Mouse (Mus musculus): ENCODE measurements around the gene Rem1.

Rem1 gene

GRCm38 (mm10) chr2:152626774-152627591 lies at the start of gene Rem1:
Gene Rem1 (plus strand): TSS chr2:152626951.
- DNase-seq (ENCODE audit: low spot score in 2 of 2), result no peak

GRCm38 (mm10) chr2:152580107-152580506 lies 46.6 kb upstream of the Rem1 start, which contains the start of gene Defb19:
Gene Defb19 (minus strand): TSS chr2:152580312.
- no peak for DNase-seq (ENCODE audit: low spot score in 2 of 2)

GRCm38 (mm10) chr2:152580612-152581011 lies 46.1 kb upstream of the Rem1 start:
- no peak for DNase-seq (ENCODE audit: low spot score in 2 of 2)

- no peak for DNase-seq (ENCODE audit: low spot score in 2 of 2)
Observed at GRCm38 (mm10) chr2:152586926-152587560, 39.7 kb upstream of the Rem1 start.

- DNase-seq (ENCODE audit: low spot score in 2 of 2), result no peak
Observed at GRCm38 (mm10) chr2:152588450-152588849, 38.3 kb upstream of the Rem1 start.

GRCm38 (mm10) chr2:152589021-152589420 lies 37.7 kb upstream of the Rem1 start:
- DNase-seq (ENCODE audit: low spot score in 2 of 2), result no peak

GRCm38 (mm10) chr2:152599299-152599698 lies 27.5 kb upstream of the Rem1 start, which contains the start of gene Defb45:
Gene Defb45 (minus strand): TSS chr2:152599399.
- no peak for DNase-seq (ENCODE audit: low spot score in 2 of 2)

- DNase-seq (ENCODE audit: low spot score in 2 of 2), result no peak
Observed at GRCm38 (mm10) chr2:152600076-152600475, 26.7 kb upstream of the Rem1 start.

GRCm38 (mm10) chr2:152601275-152601960 lies 25.3 kb upstream of the Rem1 start:
- DNase-seq (ENCODE audit: low spot score in 2 of 2), result no peak

GRCm38 (mm10) chr2:152604057-152604456 lies 22.7 kb upstream of the Rem1 start, which contains the start of gene Defb36:
Gene Defb36 (plus strand): TSS chr2:152604327.
- no peak for DNase-seq (ENCODE audit: low spot score in 2 of 2)

GRCm38 (mm10) chr2:152607746-152608145 lies 19.0 kb upstream of the Rem1 start:
- DNase-seq (ENCODE audit: low spot score in 2 of 2), result no peak

GRCm38 (mm10) chr2:152608719-152609118 lies 18.0 kb upstream of the Rem1 start:
- DNase-seq (ENCODE audit: low spot score in 2 of 2), result no peak

GRCm38 (mm10) chr2:152612193-152612592 lies 14.6 kb upstream of the Rem1 start:
- DNase-seq (ENCODE audit: low spot score in 2 of 2), result no peak

- DNase-seq (ENCODE audit: low spot score in 2 of 2), result no peak
Observed at GRCm38 (mm10) chr2:152615563-152615962, 11.2 kb upstream of the Rem1 start.

GRCm38 (mm10) chr2:152616470-152616869 lies 10.3 kb upstream of the Rem1 start:
- no peak for DNase-seq (ENCODE audit: low spot score in 2 of 2)

GRCm38 (mm10) chr2:152617374-152617773 lies 9.4 kb upstream of the Rem1 start:
- no peak for DNase-seq (ENCODE audit: low spot score in 2 of 2)

GRCm38 (mm10) chr2:152620367-152621134 lies 6.2 kb upstream of the Rem1 start:
- no peak for DNase-seq (ENCODE audit: low spot score in 2 of 2)

GRCm38 (mm10) chr2:152622151-152622550 lies 4.6 kb upstream of the Rem1 start:
- DNase-seq (ENCODE audit: low spot score in 2 of 2), result no peak

GRCm38 (mm10) chr2:152622953-152623352 lies 3.8 kb upstream of the Rem1 start, which contains the start of gene Defb25:
Gene Defb25 (minus strand): TSS chr2:152623053.
- no peak for DNase-seq (ENCODE audit: low spot score in 2 of 2)

GRCm38 (mm10) chr2:152624566-152624965 lies 2.2 kb upstream of the Rem1 start:
- no peak for DNase-seq (ENCODE audit: low spot score in 2 of 2)

- DNase-seq (ENCODE audit: low spot score in 2 of 2), result no peak
Observed at GRCm38 (mm10) chr2:152625256-152625655, 1.5 kb upstream of the Rem1 start.

Measured in urinary bladder, adult 18-20 months (tissue).